Mouse (Mus musculus) liver, postnatal 0 days (tissue): ENCODE results near the gene Hdc.

Experiments
- CTCF ChIP-seq: sonication (generic); IDR thresholded peaks from 2 replicates; pipeline ENCODE4 v1.5.1; 2016; ENCODE audit warnings: antibody characterized with exemption, low read depth
- EP300 ChIP-seq: IDR thresholded peaks from 2 replicates; pipeline ENCODE4 v1.6.1; 2016; ENCODE audit warnings: antibody characterized with exemption, low read depth, mild to moderate bottlenecking

DNA sequence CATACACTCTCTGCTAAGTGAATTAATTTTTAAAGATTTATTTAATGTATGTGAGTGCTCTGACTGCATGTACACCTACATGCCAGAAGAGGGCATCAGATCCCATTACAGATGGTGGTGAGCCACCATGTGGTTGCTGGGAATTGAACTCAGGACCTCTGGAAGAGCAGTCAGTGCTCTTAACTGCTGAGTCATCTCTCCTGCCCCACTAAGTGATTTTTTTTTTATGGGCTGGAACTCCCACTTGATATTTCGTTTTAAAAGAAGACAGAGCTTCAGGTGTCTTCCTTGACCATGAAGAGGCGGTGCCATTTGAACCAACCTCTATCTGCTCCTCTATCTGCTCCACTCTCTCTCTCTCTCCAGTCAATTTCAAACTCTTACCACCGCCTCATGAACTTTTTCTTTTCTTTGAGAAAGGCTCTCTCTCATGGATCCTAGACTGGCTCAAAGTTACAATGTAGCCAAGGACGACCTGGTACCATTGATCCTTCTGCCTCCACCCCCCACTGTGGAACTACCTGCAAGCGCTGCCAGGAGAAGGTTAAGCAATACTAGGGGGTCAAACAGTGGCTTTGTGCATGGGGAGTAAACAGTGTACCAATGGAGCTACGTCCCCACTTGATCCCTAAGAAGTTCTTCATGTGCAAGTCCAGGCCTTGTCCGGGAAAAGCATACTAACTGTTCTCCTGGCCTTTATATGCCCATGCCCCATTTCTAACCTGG is 22.6 kb downstream of the Hdc start:
- TF ChIP-seq CTCF, result no peak
- no peak for TF ChIP-seq EP300
